Mouse (Mus musculus) heart, postnatal 0 days (tissue): ENCODE measurements around the gene Aqp6.

ENCODE experiments used
- CTCF ChIP-seq: IDR thresholded peaks from 2 replicates; pipeline ENCODE4 v1.5.1; 2016; ENCODE audit warnings: antibody characterized with exemption, control low read depth, low read depth
- EP300 ChIP-seq: IDR thresholded peaks from 2 replicates; pipeline ENCODE4 v1.6.1; 2016; ENCODE audit warnings: antibody characterized with exemption, low read depth

DNA sequence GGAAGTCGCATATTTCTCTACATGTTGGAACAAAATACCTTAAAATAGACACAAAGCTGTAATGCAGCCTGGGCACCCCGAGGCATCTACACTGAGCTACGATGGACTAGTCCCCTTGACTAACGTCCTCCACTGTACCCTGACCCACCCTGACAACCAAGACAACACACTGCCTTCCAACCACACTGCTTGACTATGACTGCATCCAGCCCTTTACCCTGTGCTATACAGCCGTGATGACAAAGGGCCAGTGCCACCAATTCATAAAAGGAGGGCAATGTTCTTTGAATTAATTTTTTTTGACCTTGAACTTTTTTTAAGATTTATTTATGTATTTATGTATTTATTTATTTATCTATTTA, 36.9 kb downstream of the Aqp6 start:
- TF ChIP-seq CTCF, result no peak
- no peak for TF ChIP-seq EP300
